Mouse (Mus musculus) heart, adult 2 months (tissue): Measurements from ENCODE around the gene Tmem143.

Experiments used
- CTCF ChIP-seq: fragments of 200-600 bp; IDR thresholded peaks from 2 replicates; pipeline ENCODE4 v1.8.1; 2022; ENCODE audit warnings: antibody characterized with exemption, mild to moderate bottlenecking, moderate library complexity
- EP300 ChIP-seq: fragments of 200-500 bp; IDR thresholded peaks from 2 replicates; pipeline ENCODE4 v1.6.1; 2011; ENCODE audit warnings: low read depth, low read length, control low read depth; ENCODE audit not compliant: insufficient read depth
- POLR2A ChIP-seq: fragments of 200-500 bp; IDR thresholded peaks from 2 replicates; pipeline ENCODE4 v1.6.1; 2011; ENCODE audit warnings: mild to moderate bottlenecking, low read depth, low read length, control low read depth; ENCODE audit not compliant: insufficient read depth

- no peak for TF ChIP-seq POLR2A
- TF ChIP-seq CTCF, result no peak
- no peak for TF ChIP-seq EP300
Observed at GRCm38 (mm10) chr7:45859008-45859407, 37.7 kb upstream of the Tmem143 start.
